Mouse (Mus musculus): ENCODE measurements at regions not wholly inside any gene's neighbourhood (a gene's known extent, or its start where the extent isn't known, plus 50 kb on each side); places are given as distances from the start of the nearest gene placed in this dataset.

GRCm38 (mm10) chr1:61313196-61313595 lies 325.4 kb upstream of the Pard3b start:
- TF ChIP-seq ZC3H11A (IDR thresholded peaks at IDR 0.05; ENCODE audit: borderline replicate concordance, low read depth, low read length) (no peak), HCFC1 (IDR thresholded peaks at IDR 0.05; ENCODE audit: borderline replicate concordance, insufficient read depth, low read length) (no peak), CHD2 (IDR thresholded peaks at IDR 0.05; ENCODE audit: low read depth, low read length) (no peak), MAFK (IDR thresholded peaks at IDR 0.05; ENCODE audit: insufficient read depth, low read depth, low read length) (no peak), ZNF384 (IDR thresholded peaks at IDR 0.05; ENCODE audit: low read depth, low read length) (no peak)
- no peak overlapping the region for H3K27ac ChIP-seq (ENCODE audit: insufficient read depth, low read depth, low read length, poor library complexity, severe bottlenecking)
- no peaks in the 10 kb centered on the region for H3K9me3 ChIP-seq (ENCODE audit: control insufficient read depth, insufficient read depth, low read depth, low read length)
- no peak for DNase-seq (ENCODE audit: low read depth, low spot score)
- no peak overlapping the region for H3K4me3 ChIP-seq (ENCODE audit: insufficient read depth in 1 of 2, low read depth in 1 of 2, low read length in 2 of 2, poor library complexity in 1 of 2, severe bottlenecking in 1 of 2)
- in situ Hi-C loops (cut with MboI; ENCODE audit: low sequenced_read_pairs in 2 of 2, unreplicated experiment in 2 of 2), result no loop called here
- H3K36me3 ChIP-seq (ENCODE audit: control insufficient read depth, insufficient read depth, low read length, poor library complexity, severe bottlenecking), result no peaks in the 10 kb centered on the region
- no peaks in the 10 kb centered on the region for H3K4me1 ChIP-seq (ENCODE audit: control insufficient read depth in 2 of 2, insufficient read depth in 2 of 2, low read length in 2 of 2, poor library complexity in 1 of 2)
- H3K9ac ChIP-seq (ENCODE audit: insufficient read depth, low read depth, low read length, poor library complexity, severe bottlenecking), result no peak overlapping the region

- H3K4me1 ChIP-seq (ENCODE audit: control insufficient read depth in 2 of 2, insufficient read depth in 2 of 2, low read length in 2 of 2, poor library complexity in 1 of 2), result no peaks in the 10 kb centered on the region
- H3K36me3 ChIP-seq (ENCODE audit: control insufficient read depth, insufficient read depth, low read length, poor library complexity, severe bottlenecking), result no peaks in the 10 kb centered on the region
- no peak for TF ChIP-seq CHD2 (IDR thresholded peaks at IDR 0.05; ENCODE audit: low read depth, low read length)
- no peak for TF ChIP-seq ZNF384 (IDR thresholded peaks at IDR 0.05; ENCODE audit: low read depth, low read length)
- no peak for TF ChIP-seq HCFC1 (IDR thresholded peaks at IDR 0.05; ENCODE audit: borderline replicate concordance, insufficient read depth, low read length)
- no peak for TF ChIP-seq MAFK (IDR thresholded peaks at IDR 0.05; ENCODE audit: insufficient read depth, low read depth, low read length)
- no peak for TF ChIP-seq ZC3H11A (IDR thresholded peaks at IDR 0.05; ENCODE audit: borderline replicate concordance, low read depth, low read length)
- no peak overlapping the region for H3K4me3 ChIP-seq (ENCODE audit: insufficient read depth in 1 of 2, low read depth in 1 of 2, low read length in 2 of 2, poor library complexity in 1 of 2, severe bottlenecking in 1 of 2)
- in situ Hi-C loops (cut with MboI; ENCODE audit: low sequenced_read_pairs in 2 of 2, unreplicated experiment in 2 of 2), result no loop called here
- H3K9ac ChIP-seq (ENCODE audit: insufficient read depth, low read depth, low read length, poor library complexity, severe bottlenecking), result no peak overlapping the region
- DNase-seq (ENCODE audit: low read depth, low spot score), result no peak
- no peak overlapping the region for H3K27ac ChIP-seq (ENCODE audit: insufficient read depth, low read depth, low read length, poor library complexity, severe bottlenecking)
- no peaks in the 10 kb centered on the region for H3K9me3 ChIP-seq (ENCODE audit: control insufficient read depth, insufficient read depth, low read depth, low read length)
Observed at GRCm38 (mm10) chr1:61316261-61316660, 322.4 kb upstream of the Pard3b start.

- Histone ChIP-seq H3K4me1 (ENCODE audit: control insufficient read depth in 2 of 2, insufficient read depth in 2 of 2, low read length in 2 of 2, poor library complexity in 1 of 2) (no peaks in the 10 kb centered on the region), H3K36me3 (ENCODE audit: control insufficient read depth, insufficient read depth, low read length, poor library complexity, severe bottlenecking) (no peaks in the 10 kb centered on the region), H3K27ac (ENCODE audit: insufficient read depth, low read depth, low read length, poor library complexity, severe bottlenecking) (no peak overlapping the region), H3K9me3 (ENCODE audit: control insufficient read depth, insufficient read depth, low read depth, low read length) (no peaks in the 10 kb centered on the region), H3K9ac (ENCODE audit: insufficient read depth, low read depth, low read length, poor library complexity, severe bottlenecking) (no peak overlapping the region), H3K4me3 (ENCODE audit: insufficient read depth in 1 of 2, low read depth in 1 of 2, low read length in 2 of 2, poor library complexity in 1 of 2, severe bottlenecking in 1 of 2) (no peak overlapping the region)
- TF ChIP-seq ZNF384 (IDR thresholded peaks at IDR 0.05; ENCODE audit: low read depth, low read length) (no peak), CHD2 (IDR thresholded peaks at IDR 0.05; ENCODE audit: low read depth, low read length) (no peak), MAFK (IDR thresholded peaks at IDR 0.05; ENCODE audit: insufficient read depth, low read depth, low read length) (no peak), HCFC1 (IDR thresholded peaks at IDR 0.05; ENCODE audit: borderline replicate concordance, insufficient read depth, low read length) (no peak), ZC3H11A (IDR thresholded peaks at IDR 0.05; ENCODE audit: borderline replicate concordance, low read depth, low read length) (no peak)
- no peak for DNase-seq (ENCODE audit: low read depth, low spot score)
- in situ Hi-C loops (cut with MboI; ENCODE audit: low sequenced_read_pairs in 2 of 2, unreplicated experiment in 2 of 2), result no loop called here
Observed at GRCm38 (mm10) chr1:61316736-61317135, 321.9 kb upstream of the Pard3b start.

GRCm38 (mm10) chr1:61318042-61318441 lies 320.6 kb upstream of the Pard3b start:
- Histone ChIP-seq H3K4me3 (ENCODE audit: insufficient read depth in 1 of 2, low read depth in 1 of 2, low read length in 2 of 2, poor library complexity in 1 of 2, severe bottlenecking in 1 of 2) (no peak overlapping the region), H3K4me1 (ENCODE audit: control insufficient read depth in 2 of 2, insufficient read depth in 2 of 2, low read length in 2 of 2, poor library complexity in 1 of 2) (no peaks in the 10 kb centered on the region), H3K27ac (ENCODE audit: insufficient read depth, low read depth, low read length, poor library complexity, severe bottlenecking) (no peak overlapping the region), H3K9ac (ENCODE audit: insufficient read depth, low read depth, low read length, poor library complexity, severe bottlenecking) (no peak overlapping the region), H3K36me3 (ENCODE audit: control insufficient read depth, insufficient read depth, low read length, poor library complexity, severe bottlenecking) (no peaks in the 10 kb centered on the region), H3K9me3 (ENCODE audit: control insufficient read depth, insufficient read depth, low read depth, low read length) (no peaks in the 10 kb centered on the region)
- in situ Hi-C loops (cut with MboI; ENCODE audit: low sequenced_read_pairs in 2 of 2, unreplicated experiment in 2 of 2), result no loop called here
- DNase-seq (ENCODE audit: low read depth, low spot score), result no peak
- TF ChIP-seq ZC3H11A (IDR thresholded peaks at IDR 0.05; ENCODE audit: borderline replicate concordance, low read depth, low read length) (no peak), MAFK (IDR thresholded peaks at IDR 0.05; ENCODE audit: insufficient read depth, low read depth, low read length) (no peak), HCFC1 (IDR thresholded peaks at IDR 0.05; ENCODE audit: borderline replicate concordance, insufficient read depth, low read length) (no peak), ZNF384 (IDR thresholded peaks at IDR 0.05; ENCODE audit: low read depth, low read length) (no peak), CHD2 (IDR thresholded peaks at IDR 0.05; ENCODE audit: low read depth, low read length) (no peak)

Data from ES-E14 (cell line).